Mouse (Mus musculus) layer of hippocampus, postnatal 10 days (tissue): Measurements from ENCODE around the gene Ccdc151. TPM values are rescaled to one million over a fixed set of nuclear protein-coding genes. Genes with fewer than 3 reads are reported as not detected.

ENCODE experiments used
- DNase-seq, 2 experiments: peaks; one replicate each; pipeline ENCODE4 v3.0.0; 2021; ENCODE audit warnings: low spot score in 2 of 2
- total RNA-seq, 2 experiments: library from RNA; stranded (reverse); gene quantifications; 2 replicates each; pipeline ENCODE4 v1.2.3; 2021

The Ccdc151 gene
- total RNA-seq, 2 experiments from 2014 or later = 5.3 to 5.7 TPM

- DNase-seq = no peak
These were observed 43.2 kb downstream of the Ccdc151 start for GRCm38 (mm10) chr9:21959244-21959643.

GRCm38 (mm10) chr9:21958372-21958771, 44.1 kb downstream of the Ccdc151 start:
- no peak for DNase-seq

GRCm38 (mm10) chr9:21955570-21956281, 46.7 kb downstream of the Ccdc151 start, which contains the start of gene Swsap1:
Gene Swsap1 (plus strand): TSS chr9:21955755.
- DNase-seq = peak; percentile 100

GRCm38 (mm10) chr9:21955225-21955569, 47.2 kb downstream of the Ccdc151 start:
- DNase-seq = no peak

- no peak for DNase-seq
These were observed 47.8 kb downstream of the Ccdc151 start for GRCm38 (mm10) chr9:21954635-21955034.

GRCm38 (mm10) chr9:21953600-21953999, 48.8 kb downstream of the Ccdc151 start:
- peak; percentile 45 to 53 for DNase-seq

- no peak for DNase-seq
These were observed 50.5 kb downstream of the Ccdc151 start for GRCm38 (mm10) chr9:21951977-21952376.

- peak; percentile 68 to 70 for DNase-seq
These were observed 52.1 kb downstream of the Ccdc151 start for GRCm38 (mm10) chr9:21950322-21950721.

- DNase-seq = peak in 1 of 2 experiments; percentile 47
These were observed 53.6 kb downstream of the Ccdc151 start for GRCm38 (mm10) chr9:21948790-21949189.

- DNase-seq = no peak
These were observed 54.3 kb downstream of the Ccdc151 start for GRCm38 (mm10) chr9:21948146-21948545.

- no peak for DNase-seq
These were observed 54.8 kb downstream of the Ccdc151 start for GRCm38 (mm10) chr9:21947540-21948130.

- DNase-seq = no peak
These were observed 58.2 kb downstream of the Ccdc151 start for GRCm38 (mm10) chr9:21944267-21944666.

- DNase-seq = no peak
These were observed 58.8 kb downstream of the Ccdc151 start for GRCm38 (mm10) chr9:21943638-21944037.

- no peak for DNase-seq
These were observed 59.4 kb downstream of the Ccdc151 start for GRCm38 (mm10) chr9:21943046-21943445.

Other genes starting within 250 kb of the Ccdc151 start
- 1 to 10 TPM; 4.6 to 6.4 TPM for gene Spc24, start 242.3 kb downstream of the Ccdc151 start, total RNA-seq
- gene Kank2, start 203.9 kb downstream of the Ccdc151 start, total RNA-seq = 1 to 10 TPM; 7.5 to 7.8 TPM
- gene Angptl8, start 167.1 kb downstream of the Ccdc151 start, total RNA-seq = not detected
- 10 to 100 TPM; 32.6 to 34.5 TPM for gene Dock6, start 150.0 kb downstream of the Ccdc151 start, total RNA-seq
- 10 to 100 TPM; 30.4 to 36.7 TPM for gene Rab3d, start 84.4 kb downstream of the Ccdc151 start, total RNA-seq
- 10 to 100 TPM; 15.5 to 16.1 TPM for gene Ccdc159, start 75.2 kb downstream of the Ccdc151 start, total RNA-seq
- 10 to 100 TPM; 30.4 to 35.3 TPM for gene Tmem205, start 75.1 kb downstream of the Ccdc151 start, total RNA-seq
- 100 to 1,000 TPM; 312 to 317 TPM for gene Plppr2, start 65.6 kb downstream of the Ccdc151 start, total RNA-seq
- 10 to 100 TPM; 13.5 to 14.5 TPM for gene Swsap1, start 46.9 kb downstream of the Ccdc151 start, total RNA-seq
- gene Epor, start 39.1 kb downstream of the Ccdc151 start, total RNA-seq = 1 to 10 TPM; 2.0 to 3.2 TPM
- gene Rgl3, start 13.2 kb downstream of the Ccdc151 start, total RNA-seq = 1 to 10 TPM; 1.4 to 2.2 TPM
- gene Prkcsh, start 172 bp upstream of the Ccdc151 start, total RNA-seq = 10 to 100 TPM; 90.5 to 96.5 TPM
- gene Elavl3, start 49.4 kb upstream of the Ccdc151 start, total RNA-seq = 100 to 1,000 TPM; 197 to 205 TPM
- gene Gm49318, start 68.6 kb upstream of the Ccdc151 start, total RNA-seq = 1 to 10 TPM in 1 of 2 experiments, not detected in 1; 6.2 TPM
- 10 to 100 TPM; 19.4 to 21.1 TPM for gene Zfp653, start 68.7 kb upstream of the Ccdc151 start, total RNA-seq
- gene Ecsit, start 82.8 kb upstream of the Ccdc151 start, total RNA-seq = 10 to 100 TPM; 45.8 to 46.8 TPM
- under 1 TPM; 0.42 to 0.43 TPM for gene Cnn1, start 96.6 kb upstream of the Ccdc151 start, total RNA-seq
- 10 to 100 TPM; 60.4 to 60.7 TPM for gene Elof1, start 114.5 kb upstream of the Ccdc151 start, total RNA-seq
- gene Acp5, start 133.1 kb upstream of the Ccdc151 start, total RNA-seq = under 1 TPM; 0.53 to 0.67 TPM
- 10 to 100 TPM; 38.8 to 48.5 TPM for gene Pigyl, start 154.2 kb upstream of the Ccdc151 start, total RNA-seq
- under 1 TPM; 0.25 to 0.62 TPM for gene Zfp872, start 185.5 kb upstream of the Ccdc151 start, total RNA-seq
- gene Zfp809, start 223.1 kb upstream of the Ccdc151 start, total RNA-seq = 10 to 100 TPM; 16.9 to 18.5 TPM